Mouse (Mus musculus) ovary, postnatal 14 days (tissue): Measurements from ENCODE around the gene Thrb.

Source experiments
- DNase-seq: peaks from one replicate; pipeline ENCODE4 v3.0.0; 2022; ENCODE audit warnings: low spot score

Gene Thrb

DNA sequence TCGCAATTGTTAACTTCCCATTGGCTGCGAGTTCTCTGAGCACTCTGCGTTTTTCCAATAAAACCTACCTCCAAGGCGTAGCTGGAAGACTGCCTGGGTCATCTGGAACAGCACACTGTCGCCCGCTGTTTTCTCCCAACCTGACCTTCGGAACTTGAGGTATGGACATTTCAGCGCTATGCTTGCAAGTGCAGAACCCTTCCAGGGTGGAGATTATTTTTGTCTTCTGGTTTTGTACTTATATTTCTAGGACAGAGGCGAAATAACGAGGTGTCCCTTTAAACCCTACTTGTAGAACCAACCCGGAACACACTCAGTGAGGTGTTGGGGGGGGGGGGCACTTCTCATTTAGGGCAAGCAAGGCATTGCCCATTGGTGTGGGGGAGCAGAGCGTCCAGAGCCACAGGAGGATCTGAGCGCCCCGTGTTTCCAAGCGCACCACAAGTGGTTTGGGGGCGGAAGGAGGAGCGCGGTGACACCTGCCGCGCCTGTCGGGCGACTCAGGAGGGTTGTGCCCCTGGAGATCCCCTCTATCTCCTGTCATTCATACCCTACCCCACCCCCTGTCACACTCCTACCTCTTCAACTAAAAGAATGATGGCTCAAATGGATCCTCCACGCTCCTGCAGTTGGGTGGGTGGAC, at the start of gene Thrb:
TSS of gene Thrb (plus strand) at position 576 of the 643 bp plus-strand sequence.
- DNase-seq: peak; percentile 7

DNA sequence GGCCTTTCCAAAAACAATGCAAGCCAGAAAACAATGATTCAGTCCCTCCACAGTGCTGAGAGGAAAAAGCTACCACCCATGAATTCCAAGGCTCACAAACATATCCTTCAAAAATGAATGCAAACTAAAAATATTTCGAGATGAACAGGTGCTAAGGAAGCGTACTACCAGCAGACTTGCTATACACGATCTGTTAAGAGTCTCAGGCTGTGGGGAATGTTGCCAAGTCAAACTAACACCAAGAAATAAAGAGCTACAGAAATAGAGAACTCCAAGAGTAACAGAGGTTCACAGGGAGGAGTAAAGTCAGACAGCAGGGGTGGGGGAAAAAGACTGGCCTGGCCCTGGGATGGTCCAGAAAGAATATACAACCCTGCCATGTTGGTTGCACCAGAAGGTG, 38.4 kb upstream of the Thrb start:
- DNase-seq: no peak

DNA sequence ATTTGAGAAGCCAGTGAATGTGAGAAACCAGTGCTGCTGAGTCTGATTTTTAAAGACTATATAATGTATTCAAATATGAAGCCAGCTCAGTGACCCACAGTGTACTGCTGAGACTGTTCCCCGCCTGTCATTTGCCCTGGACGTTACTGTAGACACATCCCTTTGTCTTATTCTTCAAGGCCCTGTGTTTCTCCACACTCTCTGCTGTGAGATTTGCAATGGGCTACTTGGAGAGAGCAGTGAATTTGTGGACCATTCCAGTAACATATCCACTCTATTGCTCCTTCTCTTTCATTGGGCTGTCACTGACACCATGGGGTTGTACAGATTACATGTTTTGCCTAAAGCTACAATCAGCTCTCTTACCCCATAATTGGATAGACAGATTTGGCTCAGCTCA, 36.1 kb upstream of the Thrb start:
- DNase-seq: no peak

DNA sequence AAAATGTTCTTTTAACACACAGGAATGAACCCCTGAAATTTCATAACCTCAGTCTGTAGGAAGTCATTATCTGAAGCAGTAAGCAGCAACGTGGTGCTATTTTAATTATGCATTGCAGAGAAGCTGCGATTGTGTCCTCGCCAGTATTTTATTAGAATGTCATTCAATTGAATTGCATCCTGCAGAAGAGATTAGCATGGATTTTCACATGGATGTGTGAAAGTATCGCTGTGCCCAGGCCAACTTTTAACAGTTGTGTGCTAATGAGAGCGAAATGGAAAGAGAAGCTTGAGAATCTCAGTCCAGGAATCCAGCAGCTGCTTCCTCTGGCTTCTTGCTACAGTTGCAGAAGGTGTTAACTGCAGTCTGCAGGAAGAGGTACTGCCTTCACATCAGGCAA, 30.8 kb upstream of the Thrb start:
- no peak for DNase-seq

DNA sequence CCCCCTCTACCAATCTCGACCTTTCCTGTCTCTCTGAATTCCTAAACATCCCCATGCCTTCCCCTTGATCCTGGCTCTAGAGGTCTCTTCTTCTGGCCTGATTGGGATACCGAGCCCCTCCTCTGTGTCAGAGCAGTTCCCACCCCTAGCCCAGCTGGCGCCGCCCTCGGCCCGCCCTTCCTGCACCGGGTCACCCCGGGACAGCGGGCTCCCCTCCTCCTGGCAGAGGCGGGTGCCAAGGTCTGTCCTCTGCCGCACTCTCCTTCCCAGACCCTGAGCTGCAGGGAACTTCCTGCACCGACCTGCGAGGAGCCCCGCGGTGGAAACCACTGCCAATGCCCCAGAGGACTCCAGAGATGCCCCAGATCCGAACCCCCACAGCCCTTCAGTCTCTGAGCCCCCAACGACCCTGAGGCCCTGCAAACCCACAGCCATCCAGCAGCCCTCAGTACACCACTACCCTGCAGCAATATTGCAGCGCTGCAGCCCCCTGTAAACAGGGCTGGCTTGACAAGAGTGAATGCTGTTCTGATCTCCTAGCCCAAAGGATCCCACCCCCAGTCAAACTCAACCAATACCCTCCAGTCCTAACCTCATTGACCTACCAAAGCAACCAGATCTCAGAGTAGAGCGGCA, 27.1 kb upstream of the Thrb start:
- peak; percentile 55 for DNase-seq

DNA sequence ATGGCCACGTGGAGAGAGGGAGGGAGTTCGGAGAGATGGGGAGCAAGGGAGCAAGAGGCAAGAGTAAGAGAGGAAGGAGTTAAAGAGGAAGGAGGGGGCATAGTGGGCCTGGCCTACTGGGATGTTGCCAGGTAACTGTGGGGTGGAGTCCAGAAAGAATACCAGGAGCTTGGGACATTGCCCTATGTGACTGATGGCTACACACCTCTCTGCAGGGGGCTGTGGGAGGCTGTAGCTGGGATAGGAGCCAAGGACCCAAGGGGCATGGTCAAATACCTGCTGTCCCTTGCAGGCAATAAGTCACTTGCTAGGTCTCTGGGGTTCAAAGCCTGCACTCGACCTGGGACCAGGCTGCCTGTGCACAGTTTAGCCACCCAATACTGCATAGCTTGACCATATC, 23.1 kb upstream of the Thrb start:
- peak; percentile 14 for DNase-seq

DNA sequence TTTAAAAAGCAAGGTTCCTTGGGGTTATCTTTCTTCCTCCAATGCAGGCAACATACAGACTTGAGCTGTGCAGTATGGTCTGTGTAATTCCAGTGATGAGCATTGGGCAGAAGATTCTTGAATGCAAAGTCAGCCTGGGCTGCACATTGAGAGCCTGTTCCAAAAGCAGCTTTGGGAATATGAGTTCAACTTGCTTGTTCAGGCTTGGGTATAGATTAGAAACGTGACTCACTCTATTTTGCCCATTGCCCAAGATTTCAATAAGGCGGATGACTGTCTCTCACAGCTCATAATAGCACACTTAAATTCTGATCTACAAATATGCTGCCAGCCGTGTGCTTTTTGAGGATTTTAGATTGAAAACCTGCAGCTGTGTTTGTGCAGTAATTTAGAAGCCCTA, 18.3 kb upstream of the Thrb start:
- DNase-seq: no peak

DNA sequence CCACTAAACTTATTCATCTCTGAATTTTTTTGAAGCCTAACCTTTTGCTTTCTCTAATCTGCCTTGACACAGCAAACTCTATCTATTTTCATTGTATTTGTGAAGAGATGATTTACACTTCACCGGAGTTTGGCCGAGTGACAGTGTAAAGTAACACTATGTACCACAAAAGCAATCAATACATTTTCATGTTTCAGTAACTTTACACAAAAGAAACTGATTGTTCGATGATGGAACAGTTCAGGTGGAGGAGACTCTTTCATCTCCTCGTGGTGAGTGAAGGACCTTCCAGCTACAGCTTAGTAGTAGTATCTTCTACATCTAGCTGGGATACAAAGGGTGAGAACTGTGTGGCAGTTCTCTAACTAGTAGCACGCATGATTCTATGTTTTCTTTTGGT, 5.0 kb upstream of the Thrb start:
- DNase-seq: no peak

DNA sequence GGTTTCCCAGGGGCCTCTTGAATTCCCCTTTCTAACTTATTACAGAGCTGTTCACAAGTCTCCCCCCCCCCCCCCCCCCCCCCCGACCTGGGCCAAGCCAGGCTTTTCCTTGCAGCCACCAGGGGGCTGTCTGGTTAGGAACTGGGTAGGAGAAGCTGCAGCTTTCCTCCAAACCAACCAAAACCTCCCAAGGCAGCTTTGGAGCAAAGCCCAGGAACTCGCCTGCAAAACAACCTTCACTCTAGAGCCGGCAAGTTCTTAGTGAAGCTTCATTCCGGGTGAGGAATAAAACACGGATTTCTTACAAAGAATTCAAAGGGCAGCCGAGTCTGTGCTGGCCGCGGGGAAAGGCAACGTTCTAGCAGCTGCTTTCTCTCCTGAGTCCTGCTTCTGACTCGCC, 1.0 kb upstream of the Thrb start:
- DNase-seq: peak; percentile 71

DNA sequence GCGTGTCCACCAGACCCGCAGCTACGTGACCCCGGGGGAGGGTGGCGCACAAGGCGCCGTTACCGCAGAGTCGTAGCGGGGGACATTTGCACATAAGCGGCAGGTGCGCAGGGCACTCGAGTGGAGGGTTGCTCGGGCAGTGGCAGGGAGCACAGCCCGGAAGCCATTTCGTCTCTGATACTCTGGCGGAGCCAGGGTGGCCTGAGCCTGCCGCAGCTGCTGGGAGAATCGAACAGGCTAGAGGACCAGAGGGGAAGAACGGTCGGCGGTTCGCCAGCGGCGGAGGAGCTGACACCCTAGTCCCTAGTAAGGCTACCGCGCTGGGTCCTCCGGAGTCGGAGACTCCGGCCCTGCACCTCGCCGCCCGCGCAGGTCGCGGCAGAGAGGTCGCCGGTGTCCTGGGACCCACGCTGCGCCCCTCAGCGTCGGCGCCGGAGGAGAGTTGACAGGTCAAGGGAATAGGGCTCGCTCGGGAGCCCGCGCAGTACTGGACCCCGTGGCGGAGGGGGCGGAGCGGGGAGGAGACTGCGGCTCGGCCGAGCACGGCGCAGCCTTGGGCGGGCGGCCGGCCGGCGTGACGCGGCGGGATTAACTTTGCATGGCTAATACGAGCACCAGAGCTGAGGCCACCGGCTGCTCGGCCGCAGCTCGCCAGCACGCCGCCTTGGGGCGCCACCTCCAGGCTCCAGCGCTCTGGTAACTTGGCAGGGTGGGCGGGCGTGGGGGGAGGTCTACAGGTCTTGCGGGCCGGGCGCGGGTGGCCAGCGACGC, 453 bp downstream of the Thrb start:
- peak; percentile 58 for DNase-seq

DNA sequence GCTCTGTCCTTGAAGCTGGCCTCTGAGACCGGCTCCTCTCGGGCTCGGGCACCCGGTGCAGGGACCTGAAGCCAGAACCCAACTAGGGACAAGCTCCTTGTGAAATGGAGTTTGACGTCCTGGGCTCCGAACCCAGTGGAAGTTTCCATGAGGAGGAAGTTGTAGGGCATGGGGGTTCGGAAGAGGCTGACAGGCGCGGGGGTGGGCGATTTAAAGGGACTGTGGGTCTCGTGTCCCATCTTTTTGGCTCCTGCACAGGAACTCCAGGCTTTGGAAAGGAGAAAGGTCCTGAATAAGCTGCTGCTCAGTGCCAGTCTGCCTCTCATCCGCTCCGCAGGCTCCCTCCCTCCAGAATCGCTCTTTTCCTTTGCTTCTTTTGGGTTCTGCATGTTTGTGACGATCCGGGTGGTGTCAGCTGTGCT, 1.1 kb downstream of the Thrb start:
- no peak for DNase-seq

DNA sequence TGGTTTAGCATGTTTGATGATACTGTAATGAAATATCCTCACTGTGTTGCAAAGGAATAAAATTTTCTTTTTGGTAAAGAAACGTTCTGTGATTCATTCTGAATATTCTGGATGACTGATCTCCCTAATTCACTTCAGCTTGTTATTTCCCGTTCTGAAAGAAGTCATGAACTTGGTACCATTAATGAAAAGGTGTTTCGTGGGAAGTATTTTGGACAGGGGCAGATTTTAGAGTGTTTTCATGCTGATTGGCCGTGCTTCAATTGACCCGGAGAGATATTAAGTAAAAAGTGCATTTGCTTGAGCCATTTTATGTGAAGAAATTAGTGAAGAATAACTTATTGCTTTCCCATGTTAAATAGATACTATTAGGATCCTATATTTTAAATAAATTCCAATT, 2.0 kb downstream of the Thrb start:
- no peak for DNase-seq

DNA sequence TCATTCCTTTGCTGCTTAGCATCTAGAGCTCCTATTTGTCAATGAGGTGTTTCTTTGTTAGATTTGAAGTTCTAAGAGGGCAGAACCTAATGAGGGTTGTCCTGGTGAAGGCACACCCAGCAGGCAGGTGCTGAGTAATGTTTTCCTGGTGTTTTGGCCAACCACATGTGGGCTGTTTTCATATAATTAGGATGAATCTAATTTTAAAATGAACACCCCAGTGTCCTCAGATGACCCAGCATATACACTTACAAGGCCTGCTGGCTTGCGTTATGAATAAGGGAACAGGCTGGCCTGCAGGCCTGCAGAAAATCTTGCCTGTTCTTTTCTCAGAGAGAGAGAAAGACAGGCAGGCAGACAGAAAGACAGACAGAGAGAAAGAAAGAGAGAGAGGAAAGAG, 14.3 kb downstream of the Thrb start:
- DNase-seq: no peak

DNA sequence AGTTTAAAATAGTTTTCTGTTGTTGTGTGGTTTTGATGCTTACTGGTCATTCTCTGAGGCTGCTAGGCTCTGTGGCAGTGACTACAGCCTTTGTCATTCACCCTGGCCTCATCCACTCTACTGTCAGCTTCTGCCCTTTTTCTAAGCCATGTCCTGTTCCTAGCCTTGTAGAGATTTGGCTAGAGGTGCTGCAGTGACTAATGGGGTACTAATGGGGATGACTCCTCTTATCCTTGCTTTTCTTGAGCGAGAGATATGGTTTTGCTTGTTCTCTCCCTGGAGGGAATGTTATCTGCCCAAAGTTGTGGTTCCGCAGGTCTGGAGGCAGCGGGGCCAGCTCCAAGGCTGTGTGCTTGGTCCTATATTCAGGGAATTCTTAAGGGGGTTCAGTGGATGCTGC, 15.2 kb downstream of the Thrb start:
- DNase-seq: no peak

DNA sequence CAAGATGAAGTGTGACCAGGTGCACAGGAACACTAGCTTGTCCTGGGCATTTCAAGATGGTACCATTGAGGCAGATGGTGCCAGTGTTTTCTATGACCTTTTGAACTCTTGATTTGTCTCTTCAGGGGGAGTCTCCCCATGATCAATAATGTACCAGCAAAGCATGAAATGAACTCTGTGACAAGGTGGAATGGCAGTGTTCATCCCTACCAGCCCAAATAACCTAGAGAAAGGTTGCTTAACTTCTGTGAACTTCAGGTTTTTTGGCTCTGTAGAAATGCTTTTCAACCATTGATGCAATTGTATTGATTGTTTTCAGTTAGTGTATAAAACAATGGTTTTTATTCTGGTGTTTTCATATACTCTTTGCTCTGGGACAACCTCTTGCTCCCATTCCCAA, 21.4 kb downstream of the Thrb start:
- no peak for DNase-seq

DNA sequence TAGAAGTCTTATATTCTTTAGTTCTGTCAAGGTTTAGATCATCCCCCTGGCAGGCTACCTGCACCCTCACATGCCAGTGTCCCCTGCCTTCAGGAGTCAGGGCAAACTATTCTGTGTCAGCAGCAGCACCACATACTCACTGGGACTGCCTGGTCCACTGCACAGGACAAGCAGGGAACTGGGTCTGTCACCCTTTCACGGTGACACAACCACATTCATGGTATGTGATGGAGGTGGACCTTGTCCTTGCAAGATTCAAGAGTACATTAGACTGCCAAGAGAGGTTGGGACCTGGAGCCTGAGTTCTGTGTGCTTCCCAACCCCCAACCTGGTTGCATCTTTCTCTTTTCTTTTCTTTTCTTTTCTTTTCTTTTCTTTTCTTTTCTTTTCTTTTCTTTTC, 24.8 kb downstream of the Thrb start:
- no peak for DNase-seq

DNA sequence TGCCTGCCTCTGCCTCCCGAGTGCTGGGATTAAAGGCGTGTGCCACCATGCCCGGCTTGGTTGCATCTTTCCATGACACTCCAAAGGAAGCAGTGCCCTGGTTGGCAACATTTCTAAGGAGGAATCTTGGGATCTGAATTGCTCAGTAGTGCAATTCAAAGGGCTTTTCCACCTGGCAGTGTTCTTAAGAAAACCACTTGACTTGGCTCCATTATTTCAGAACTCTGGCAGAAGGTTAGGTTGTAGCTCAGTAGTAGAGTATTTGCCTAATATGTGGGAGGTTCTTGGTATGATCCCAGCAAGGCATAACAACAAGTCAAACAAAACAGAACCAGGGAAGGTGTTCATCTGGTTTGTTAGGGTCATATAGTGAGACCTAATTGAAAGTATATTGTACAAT, 25.4 kb downstream of the Thrb start:
- DNase-seq: no peak

DNA sequence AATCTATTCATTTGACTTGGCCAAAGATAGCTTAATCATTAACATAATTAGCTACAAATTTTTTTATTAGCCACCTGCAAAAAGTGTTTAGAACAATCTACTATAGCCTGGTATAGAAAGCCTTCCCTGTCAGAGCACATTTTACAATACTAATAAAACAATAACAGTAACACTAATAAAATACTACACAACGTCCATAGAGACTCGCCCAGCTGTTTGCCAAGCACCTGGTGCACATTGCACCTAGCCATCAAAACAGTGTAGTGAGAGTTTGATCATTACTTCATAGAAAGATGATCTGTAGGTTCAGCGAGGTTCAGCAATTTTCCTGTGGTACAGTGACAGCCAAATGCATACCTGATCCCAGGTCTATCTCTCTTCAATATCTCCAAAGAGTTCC, 26.9 kb downstream of the Thrb start:
- no peak for DNase-seq

DNA sequence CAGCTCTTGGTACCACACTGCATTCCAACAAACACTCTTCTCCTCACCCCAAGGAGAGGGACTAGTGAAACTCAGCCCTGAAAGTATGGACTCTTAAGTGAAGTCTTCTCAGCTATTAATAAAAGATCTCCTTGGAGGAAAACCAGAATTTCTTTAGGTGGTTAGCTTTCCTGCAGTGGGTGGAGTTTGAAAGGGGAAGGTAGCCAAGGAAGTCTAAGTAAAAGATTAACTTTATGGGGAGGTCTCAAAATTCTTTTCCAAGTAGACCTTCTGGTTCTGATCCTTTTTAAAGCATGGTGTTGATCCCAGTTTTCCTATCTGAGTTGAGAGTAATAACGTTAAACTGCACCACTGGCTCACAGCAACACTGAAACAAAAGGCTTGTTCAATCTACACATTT, 31.2 kb downstream of the Thrb start:
- DNase-seq: no peak

DNA sequence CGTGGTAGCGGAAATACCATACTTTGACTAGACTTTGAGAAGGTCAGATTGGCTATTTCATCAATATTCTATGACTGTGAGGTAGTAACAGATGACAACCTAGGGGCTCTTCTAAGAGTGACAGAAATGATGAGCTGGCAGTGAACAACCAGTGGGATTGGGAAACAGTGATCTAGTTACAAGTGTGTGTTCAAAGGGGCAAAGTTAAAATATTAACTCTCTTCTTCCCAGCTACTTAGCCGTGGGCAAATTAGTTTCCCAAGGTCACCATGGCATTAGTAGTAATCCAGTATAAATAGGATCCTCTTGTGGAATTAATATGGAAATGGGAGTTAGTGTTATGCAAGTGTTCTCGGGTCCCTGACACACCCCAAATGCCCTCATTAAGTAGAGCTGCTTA, 35.5 kb downstream of the Thrb start:
- DNase-seq: no peak

DNA sequence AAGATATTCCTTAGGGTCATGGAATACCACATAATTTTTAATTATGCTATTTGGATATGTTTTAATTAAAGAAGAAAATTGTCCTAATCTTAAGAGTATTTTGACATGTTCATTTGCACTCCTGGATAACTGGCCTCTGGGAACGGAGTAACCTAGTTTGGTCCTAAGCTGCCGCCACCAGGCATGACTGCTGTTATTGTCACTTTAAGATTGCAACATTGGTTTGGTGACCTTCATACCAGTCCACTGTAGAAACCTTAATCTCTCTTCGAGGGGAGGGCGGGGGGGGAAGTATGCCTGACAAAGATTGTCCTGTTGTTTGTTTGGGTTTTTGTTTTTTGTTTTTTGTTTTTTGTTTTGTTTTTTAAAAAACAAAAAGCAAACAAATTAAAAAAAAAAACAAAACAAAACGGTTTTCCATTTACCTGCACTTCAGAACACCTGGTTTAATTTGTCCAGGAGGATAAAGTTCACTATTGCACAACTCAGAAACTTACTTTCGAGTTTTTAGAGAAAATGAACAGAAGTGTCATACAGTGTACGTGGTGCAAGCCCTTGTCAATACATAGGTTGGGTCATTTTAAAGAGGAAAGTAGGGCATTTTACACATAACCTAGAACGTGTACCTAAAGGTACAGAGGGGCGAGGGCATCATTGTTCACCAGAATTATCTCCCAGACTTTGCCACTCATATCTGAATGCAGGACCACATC, 38.0 kb downstream of the Thrb start:
- DNase-seq: no peak

DNA sequence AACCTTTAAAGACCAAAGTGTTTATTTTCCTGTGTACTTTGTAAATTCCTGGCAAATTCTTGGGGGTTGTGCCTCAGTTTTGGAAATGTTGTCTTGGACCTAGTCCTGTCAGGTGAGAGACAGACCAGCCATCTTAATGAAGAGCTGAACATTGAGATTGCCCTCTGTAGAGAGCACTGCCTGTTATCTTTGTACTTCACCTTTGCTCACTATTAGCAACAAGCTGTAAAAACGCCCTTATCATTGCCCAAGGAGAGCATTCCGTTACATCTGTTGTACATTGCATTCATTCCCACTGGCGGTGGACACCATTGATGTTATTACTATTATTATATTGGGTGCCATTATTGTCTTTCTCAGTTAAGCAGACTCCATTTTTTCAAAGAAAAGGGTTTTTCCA, 40.2 kb downstream of the Thrb start:
- DNase-seq: no peak
